Mouse (Mus musculus): ENCODE measurements around the gene Srf. TPM values are rescaled to one million over a fixed set of nuclear protein-coding genes. Genes with fewer than 3 reads are reported as not detected.

Gene Srf
- polyA plus RNA-seq, 1 experiment, result 5.1 TPM

DNA sequence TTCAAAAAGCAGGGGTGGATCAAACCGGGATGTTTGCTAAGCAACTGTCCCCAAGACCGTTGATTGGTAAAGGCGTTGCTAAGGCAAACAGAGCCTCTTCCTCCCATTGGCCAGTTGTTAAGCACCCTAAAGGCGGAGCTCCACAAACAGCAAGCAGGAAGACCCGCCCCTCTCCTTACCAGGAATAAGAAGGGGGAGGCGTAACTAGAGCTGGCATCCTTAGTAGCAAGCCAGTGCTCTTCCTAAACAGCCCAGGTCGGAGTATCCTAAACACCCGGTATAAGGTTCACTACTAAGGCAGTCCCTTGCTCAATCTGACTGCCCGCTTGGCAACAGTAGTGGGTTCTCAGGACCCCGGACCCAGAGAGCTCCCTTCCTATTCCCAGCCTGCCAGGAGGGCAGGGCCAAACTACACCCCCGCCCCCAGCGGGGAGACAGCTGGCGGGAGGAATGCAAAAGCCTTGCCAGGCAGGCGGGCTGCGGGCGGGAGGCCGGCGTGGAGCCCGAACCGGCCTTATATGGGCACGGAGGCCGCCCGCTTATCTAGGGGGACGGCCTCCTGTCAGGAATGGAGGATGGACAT, 3.0 kb downstream of the Srf start:
- Histone ChIP-seq H3K4me1 (ENCODE audit: control insufficient read depth) (peaks cover 48% of the 10 kb centered on the region), H3K4me3 (replicated peaks) (peak overlapping the region; percentile 45), H3K9me3 (ENCODE audit: control insufficient read depth, low read length) (no peaks in the 10 kb centered on the region), H3K27me3 (ENCODE audit: control insufficient read depth) (peaks cover 7% of the 10 kb centered on the region), H3K36me3 (ENCODE audit: control insufficient read depth) (peaks cover 50% of the 10 kb centered on the region)
- TF ChIP-seq GATA1 (IDR thresholded peaks at IDR 0.05; ENCODE audit: low read length) (no peak), TAL1 (IDR thresholded peaks at IDR 0.05; ENCODE audit: low read length) (no peak)

- peaks cover 50% of the 10 kb centered on the region for H3K36me3 ChIP-seq (ENCODE audit: control insufficient read depth)
- peaks cover 42% of the 10 kb centered on the region for H3K4me1 ChIP-seq (ENCODE audit: control insufficient read depth)
Measured at GRCm38 (mm10) chr17:46552151-46552550, 3.8 kb downstream of the Srf start.

GRCm38 (mm10) chr17:46551369-46551768, 4.6 kb downstream of the Srf start:
- no peak for TF ChIP-seq TAL1 (IDR thresholded peaks at IDR 0.05; ENCODE audit: low read length)
- TF ChIP-seq GATA1 (IDR thresholded peaks at IDR 0.05; ENCODE audit: low read length), result no peak
- H3K9me3 ChIP-seq (ENCODE audit: control insufficient read depth, low read length), result no peaks in the 10 kb centered on the region
- peaks cover 19% of the 10 kb centered on the region for H3K27me3 ChIP-seq (ENCODE audit: control insufficient read depth)
- H3K36me3 ChIP-seq (ENCODE audit: control insufficient read depth), result peaks cover 50% of the 10 kb centered on the region
- H3K4me3 ChIP-seq (replicated peaks), result no peak overlapping the region
- peaks cover 35% of the 10 kb centered on the region for H3K4me1 ChIP-seq (ENCODE audit: control insufficient read depth)

More at GRCm38 (mm10) chr17:46552151-46552550, 3.8 kb downstream of the Srf start:
- TF ChIP-seq GATA1 (IDR thresholded peaks at IDR 0.05; ENCODE audit: low read length) (no peak), TAL1 (IDR thresholded peaks at IDR 0.05; ENCODE audit: low read length) (no peak)
- Histone ChIP-seq H3K4me3 (replicated peaks) (no peak overlapping the region), H3K9me3 (ENCODE audit: control insufficient read depth, low read length) (no peaks in the 10 kb centered on the region), H3K27me3 (ENCODE audit: control insufficient read depth) (peaks cover 11% of the 10 kb centered on the region)

GRCm38 (mm10) chr17:46550904-46551303, 5.1 kb downstream of the Srf start:
- Histone ChIP-seq H3K36me3 (ENCODE audit: control insufficient read depth) (peaks cover 50% of the 10 kb centered on the region), H3K4me3 (replicated peaks) (no peak overlapping the region), H3K27me3 (ENCODE audit: control insufficient read depth) (peaks cover 23% of the 10 kb centered on the region), H3K9me3 (ENCODE audit: control insufficient read depth, low read length) (no peaks in the 10 kb centered on the region), H3K4me1 (ENCODE audit: control insufficient read depth) (peaks cover 38% of the 10 kb centered on the region)
- no peak for TF ChIP-seq GATA1 (IDR thresholded peaks at IDR 0.05; ENCODE audit: low read length)
- TF ChIP-seq TAL1 (IDR thresholded peaks at IDR 0.05; ENCODE audit: low read length), result no peak

DNA sequence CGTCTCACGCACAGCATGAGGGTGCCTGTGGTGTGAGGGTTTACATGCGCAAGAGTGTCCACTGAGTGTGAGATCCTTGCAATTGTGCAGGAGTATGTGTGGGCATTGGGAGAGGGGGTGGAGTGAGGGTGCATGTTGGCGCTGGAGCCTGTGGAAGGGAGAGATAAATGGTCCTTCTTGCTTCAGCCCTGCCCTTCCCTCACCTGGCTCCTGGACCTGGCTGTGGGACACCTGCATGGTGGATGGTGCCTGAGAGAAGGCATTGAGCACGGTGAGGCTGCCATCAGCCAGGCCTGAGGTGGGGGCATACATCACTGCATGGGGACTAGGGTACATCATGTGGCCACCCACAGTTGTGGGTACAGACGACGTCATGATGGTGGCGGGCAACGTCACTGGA, 6.3 kb downstream of the Srf start:
- Histone ChIP-seq H3K9me3 (ENCODE audit: control insufficient read depth, low read length) (no peaks in the 10 kb centered on the region), H3K4me3 (replicated peaks) (no peak overlapping the region), H3K4me1 (ENCODE audit: control insufficient read depth) (peaks cover 31% of the 10 kb centered on the region), H3K27me3 (ENCODE audit: control insufficient read depth) (peaks cover 30% of the 10 kb centered on the region), H3K36me3 (ENCODE audit: control insufficient read depth) (peaks cover 50% of the 10 kb centered on the region)
- TF ChIP-seq GATA1 (IDR thresholded peaks at IDR 0.05; ENCODE audit: low read length) (no peak), TAL1 (IDR thresholded peaks at IDR 0.05; ENCODE audit: low read length) (no peak)

- no peaks in the 10 kb centered on the region for H3K9me3 ChIP-seq (ENCODE audit: control insufficient read depth, low read length)
- H3K4me3 ChIP-seq (replicated peaks), result no peak overlapping the region
- H3K36me3 ChIP-seq (ENCODE audit: control insufficient read depth), result peaks cover 50% of the 10 kb centered on the region
- peaks cover 26% of the 10 kb centered on the region for H3K4me1 ChIP-seq (ENCODE audit: control insufficient read depth)
- H3K27me3 ChIP-seq (ENCODE audit: control insufficient read depth), result peaks cover 33% of the 10 kb centered on the region
- no peak; the same call in 2 of the 3 replicates for TF ChIP-seq TAL1 (IDR thresholded peaks at IDR 0.05; ENCODE audit: low read length)
- TF ChIP-seq GATA1 (IDR thresholded peaks at IDR 0.05; ENCODE audit: low read length), result no peak
Measured at GRCm38 (mm10) chr17:46549193-46549592, 6.8 kb downstream of the Srf start.

- H3K4me1 ChIP-seq (ENCODE audit: control insufficient read depth), result peaks cover 22% of the 10 kb centered on the region
- H3K9me3 ChIP-seq (ENCODE audit: control insufficient read depth, low read length), result no peaks in the 10 kb centered on the region
- H3K36me3 ChIP-seq (ENCODE audit: control insufficient read depth), result peaks cover 50% of the 10 kb centered on the region
- TF ChIP-seq GATA1 (IDR thresholded peaks at IDR 0.05; ENCODE audit: low read length) (no peak), TAL1 (IDR thresholded peaks at IDR 0.05; ENCODE audit: low read length) (no peak)
- peaks cover 34% of the 10 kb centered on the region for H3K27me3 ChIP-seq (ENCODE audit: control insufficient read depth)
- no peak overlapping the region for H3K4me3 ChIP-seq (replicated peaks)
Measured at GRCm38 (mm10) chr17:46548741-46549140, 7.2 kb downstream of the Srf start.

- no peak for TF ChIP-seq TAL1 (IDR thresholded peaks at IDR 0.05; ENCODE audit: low read length)
- TF ChIP-seq GATA1 (IDR thresholded peaks at IDR 0.05; ENCODE audit: low read length), result no peak
- H3K4me3 ChIP-seq (replicated peaks), result no peak overlapping the region
- no peaks in the 10 kb centered on the region for H3K9me3 ChIP-seq (ENCODE audit: control insufficient read depth, low read length)
- H3K36me3 ChIP-seq (ENCODE audit: control insufficient read depth), result peaks cover 47% of the 10 kb centered on the region
- peaks cover 38% of the 10 kb centered on the region for H3K27me3 ChIP-seq (ENCODE audit: control insufficient read depth)
- peaks cover 13% of the 10 kb centered on the region for H3K4me1 ChIP-seq (ENCODE audit: control insufficient read depth)
Measured at GRCm38 (mm10) chr17:46547923-46548322, 8.1 kb downstream of the Srf start.

DNA sequence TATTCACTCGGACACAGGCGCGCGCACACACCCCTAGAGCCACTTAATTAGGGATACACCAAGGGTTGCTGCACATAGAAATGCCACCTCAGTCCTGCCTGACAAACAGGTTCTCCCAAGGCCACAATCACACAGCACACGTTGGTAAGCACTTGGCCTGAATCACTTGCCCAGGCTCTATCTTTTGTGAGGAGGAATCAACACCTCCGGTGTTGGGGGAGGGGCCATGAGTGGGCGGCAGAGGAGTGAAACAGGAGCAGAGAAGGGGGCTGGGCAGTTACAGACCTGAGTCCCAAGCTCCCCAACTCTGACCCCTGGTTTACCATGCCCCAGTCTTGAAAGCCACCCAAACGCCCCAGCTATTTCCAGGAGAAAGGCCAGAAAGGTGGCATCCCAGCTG, 9.0 kb downstream of the Srf start:
- H3K9me3 ChIP-seq (ENCODE audit: control insufficient read depth, low read length), result no peaks in the 10 kb centered on the region
- H3K27me3 ChIP-seq (ENCODE audit: control insufficient read depth), result peaks cover 38% of the 10 kb centered on the region
- H3K4me3 ChIP-seq (replicated peaks), result no peak overlapping the region
- peaks cover 38% of the 10 kb centered on the region for H3K36me3 ChIP-seq (ENCODE audit: control insufficient read depth)
- H3K4me1 ChIP-seq (ENCODE audit: control insufficient read depth), result peaks cover 8% of the 10 kb centered on the region
- no peak for TF ChIP-seq TAL1 (IDR thresholded peaks at IDR 0.05; ENCODE audit: low read length)
- TF ChIP-seq GATA1 (IDR thresholded peaks at IDR 0.05; ENCODE audit: low read length), result no peak

GRCm38 (mm10) chr17:46546591-46546990, 9.4 kb downstream of the Srf start:
- H3K36me3 ChIP-seq (ENCODE audit: control insufficient read depth), result peaks cover 34% of the 10 kb centered on the region
- TF ChIP-seq TAL1 (IDR thresholded peaks at IDR 0.05; ENCODE audit: low read length) (no peak), GATA1 (IDR thresholded peaks at IDR 0.05; ENCODE audit: low read length) (no peak)
- peak overlapping the region; percentile 45 for H3K4me3 ChIP-seq (replicated peaks)
- H3K27me3 ChIP-seq (ENCODE audit: control insufficient read depth), result peaks cover 38% of the 10 kb centered on the region
- H3K4me1 ChIP-seq (ENCODE audit: control insufficient read depth), result peaks cover 8% of the 10 kb centered on the region
- no peaks in the 10 kb centered on the region for H3K9me3 ChIP-seq (ENCODE audit: control insufficient read depth, low read length)

All from erythroblast, embryonic 14.5 days (primary cell).